Mouse (Mus musculus): ENCODE measurements at regions not wholly inside any gene's neighbourhood (a gene's known extent, or its start where the extent isn't known, plus 50 kb on each side); places are given as distances from the start of the nearest gene placed in this dataset.

- DNase-seq = no peak
- Histone ChIP-seq H3K27ac (ENCODE audit: insufficient read depth, low read depth, low read length) (no peak overlapping the region), H3K4me3 (ENCODE audit: insufficient read depth, low read depth, low read length) (no peak overlapping the region), H3K27me3 (replicated peaks; ENCODE audit: control insufficient read depth, insufficient read depth, low read length) (no peaks in the 10 kb centered on the region; the same call in 1 of the 2 replicates), H3K36me3 (ENCODE audit: control insufficient read depth, insufficient read depth, low read length) (no peaks in the 10 kb centered on the region), H3K4me1 (ENCODE audit: control insufficient read depth, insufficient read depth, low read length) (no peaks in the 10 kb centered on the region)
- 59% methylated on average over 8 of the region's 8 CpGs for WGBS
- TF ChIP-seq CTCF (conservative IDR thresholded peaks at IDR 0.05; ENCODE audit: insufficient read depth, insufficient read length, low read depth, low read length) (no peak), POLR2A (IDR thresholded peaks at IDR 0.05; ENCODE audit: low read depth, low read length) (no peak)
These were observed 252.5 kb upstream of the Mki67 start for GRCm38 (mm10) chr7:135968638-135969037.

GRCm38 (mm10) chr7:135986021-135986420 lies 269.9 kb upstream of the Mki67 start:
- Histone ChIP-seq H3K27ac (ENCODE audit: insufficient read depth, low read depth, low read length) (no peak overlapping the region), H3K27me3 (replicated peaks; ENCODE audit: control insufficient read depth, insufficient read depth, low read length) (no peaks in the 10 kb centered on the region), H3K4me3 (ENCODE audit: insufficient read depth, low read depth, low read length) (no peak overlapping the region), H3K4me1 (ENCODE audit: control insufficient read depth, insufficient read depth, low read length) (0 out of 2 replicates have a peak, but pooled peaks cover 2% of the 10 kb centered on the region), H3K36me3 (ENCODE audit: control insufficient read depth, insufficient read depth, low read length) (no peaks in the 10 kb centered on the region)
- DNase-seq = peak; percentile 96
- WGBS = 50% methylated on average over 6 of the region's 6 CpGs
- no peak for TF ChIP-seq CTCF (conservative IDR thresholded peaks at IDR 0.05; ENCODE audit: insufficient read depth, insufficient read length, low read depth, low read length)
- no peak for TF ChIP-seq POLR2A (IDR thresholded peaks at IDR 0.05; ENCODE audit: low read depth, low read length)

GRCm38 (mm10) chr7:135990321-135990720 lies 274.2 kb upstream of the Mki67 start:
- Histone ChIP-seq H3K36me3 (ENCODE audit: control insufficient read depth, insufficient read depth, low read length) (no peaks in the 10 kb centered on the region), H3K4me3 (ENCODE audit: insufficient read depth, low read depth, low read length) (no peak overlapping the region), H3K27ac (ENCODE audit: insufficient read depth, low read depth, low read length) (no peak overlapping the region), H3K4me1 (ENCODE audit: control insufficient read depth, insufficient read depth, low read length) (0 out of 2 replicates have a peak, but pooled peaks cover 2% of the 10 kb centered on the region), H3K27me3 (replicated peaks; ENCODE audit: control insufficient read depth, insufficient read depth, low read length) (no peaks in the 10 kb centered on the region)
- TF ChIP-seq CTCF (conservative IDR thresholded peaks at IDR 0.05; ENCODE audit: insufficient read depth, insufficient read length, low read depth, low read length) = no peak
- TF ChIP-seq POLR2A (IDR thresholded peaks at IDR 0.05; ENCODE audit: low read depth, low read length) = no peak
- DNase-seq = no peak
- WGBS = 70% methylated on average over 6 of the region's 6 CpGs

GRCm38 (mm10) chr7:135996896-135997295 lies 280.7 kb upstream of the Mki67 start:
- Histone ChIP-seq H3K27me3 (replicated peaks; ENCODE audit: control insufficient read depth, insufficient read depth, low read length) (no peaks in the 10 kb centered on the region), H3K4me3 (ENCODE audit: insufficient read depth, low read depth, low read length) (no peak overlapping the region), H3K4me1 (ENCODE audit: control insufficient read depth, insufficient read depth, low read length) (no peaks in the 10 kb centered on the region), H3K36me3 (ENCODE audit: control insufficient read depth, insufficient read depth, low read length) (no peaks in the 10 kb centered on the region), H3K27ac (ENCODE audit: insufficient read depth, low read depth, low read length) (no peak overlapping the region)
- peak; percentile 42 for DNase-seq
- TF ChIP-seq POLR2A (IDR thresholded peaks at IDR 0.05; ENCODE audit: low read depth, low read length) = no peak
- no peak for TF ChIP-seq CTCF (conservative IDR thresholded peaks at IDR 0.05; ENCODE audit: insufficient read depth, insufficient read length, low read depth, low read length)
- 37% methylated on average over 10 of the region's 10 CpGs for WGBS

- no peak overlapping the region for H3K4me3 ChIP-seq (ENCODE audit: insufficient read depth, low read depth, low read length)
- TF ChIP-seq POLR2A (IDR thresholded peaks at IDR 0.05; ENCODE audit: low read depth, low read length) = no peak
- no peak for TF ChIP-seq CTCF (conservative IDR thresholded peaks at IDR 0.05; ENCODE audit: insufficient read depth, insufficient read length, low read depth, low read length)
- no peaks in the 10 kb centered on the region for H3K27me3 ChIP-seq (replicated peaks; ENCODE audit: control insufficient read depth, insufficient read depth, low read length)
- 78% methylated on average over 3 of the region's 3 CpGs for WGBS
- H3K36me3 ChIP-seq (ENCODE audit: control insufficient read depth, insufficient read depth, low read length) = no peaks in the 10 kb centered on the region
- no peaks in the 10 kb centered on the region for H3K4me1 ChIP-seq (ENCODE audit: control insufficient read depth, insufficient read depth, low read length)
- H3K27ac ChIP-seq (ENCODE audit: insufficient read depth, low read depth, low read length) = no peak overlapping the region
- no peak for DNase-seq
These were observed 281.5 kb upstream of the Mki67 start for GRCm38 (mm10) chr7:135997640-135998039.

- H3K27me3 ChIP-seq (replicated peaks; ENCODE audit: control insufficient read depth, insufficient read depth, low read length) = no peaks in the 10 kb centered on the region
- H3K27ac ChIP-seq (ENCODE audit: insufficient read depth, low read depth, low read length) = no peak overlapping the region
- H3K36me3 ChIP-seq (ENCODE audit: control insufficient read depth, insufficient read depth, low read length) = no peaks in the 10 kb centered on the region
- no peak for DNase-seq
- TF ChIP-seq POLR2A (IDR thresholded peaks at IDR 0.05; ENCODE audit: low read depth, low read length) (no peak), CTCF (conservative IDR thresholded peaks at IDR 0.05; ENCODE audit: insufficient read depth, insufficient read length, low read depth, low read length) (no peak)
- H3K4me1 ChIP-seq (ENCODE audit: control insufficient read depth, insufficient read depth, low read length) = no peaks in the 10 kb centered on the region
- no peak overlapping the region for H3K4me3 ChIP-seq (ENCODE audit: insufficient read depth, low read depth, low read length)
- 56% methylated on average over 8 of the region's 8 CpGs for WGBS
These were observed 286.2 kb upstream of the Mki67 start for GRCm38 (mm10) chr7:136002382-136002781.

GRCm38 (mm10) chr7:136003291-136003690 lies 287.1 kb upstream of the Mki67 start:
- Histone ChIP-seq H3K36me3 (ENCODE audit: control insufficient read depth, insufficient read depth, low read length) (no peaks in the 10 kb centered on the region), H3K27me3 (replicated peaks; ENCODE audit: control insufficient read depth, insufficient read depth, low read length) (no peaks in the 10 kb centered on the region), H3K4me1 (ENCODE audit: control insufficient read depth, insufficient read depth, low read length) (no peaks in the 10 kb centered on the region), H3K27ac (ENCODE audit: insufficient read depth, low read depth, low read length) (no peak overlapping the region), H3K4me3 (ENCODE audit: insufficient read depth, low read depth, low read length) (no peak overlapping the region)
- 94% methylated on average over 2 of the region's 2 CpGs for WGBS
- no peak for TF ChIP-seq POLR2A (IDR thresholded peaks at IDR 0.05; ENCODE audit: low read depth, low read length)
- no peak for TF ChIP-seq CTCF (conservative IDR thresholded peaks at IDR 0.05; ENCODE audit: insufficient read depth, insufficient read length, low read depth, low read length)
- no peak for DNase-seq
